Mouse (Mus musculus) forelimb bud, embryonic 11.5 days (tissue): ENCODE data around the gene Gfap.
A peak's percentile ranks its signal among the peaks of the same experiment; 100 is the strongest.

Source experiments
- DNase-seq: peaks from one replicate; pipeline ENCODE4 v3.0.0-alpha.2; 2012; ENCODE audit warnings: low read depth, low spot score

The Gfap gene

GRCm38 (mm10) chr11:102896641-102897040, 4.1 kb downstream of the Gfap start:
- DNase-seq, result no peak

GRCm38 (mm10) chr11:102895779-102896178, 4.9 kb downstream of the Gfap start:
- DNase-seq, result no peak

GRCm38 (mm10) chr11:102894716-102895115, 6.0 kb downstream of the Gfap start:
- no peak for DNase-seq

- peak; percentile 83 for DNase-seq
Observed at GRCm38 (mm10) chr11:102893015-102893651, 7.6 kb downstream of the Gfap start.

GRCm38 (mm10) chr11:102890096-102890495, 10.6 kb downstream of the Gfap start:
- DNase-seq, result no peak

GRCm38 (mm10) chr11:102888135-102888534, 12.6 kb downstream of the Gfap start:
- no peak for DNase-seq

- DNase-seq, result no peak
Observed at GRCm38 (mm10) chr11:102887433-102887832, 13.3 kb downstream of the Gfap start.

GRCm38 (mm10) chr11:102884616-102885219, 16.0 kb downstream of the Gfap start, which contains the start of gene Fam187a:
Gene Fam187a (plus strand): TSS chr11:102885169.
- no peak for DNase-seq

- DNase-seq, result no peak
Observed at GRCm38 (mm10) chr11:102881314-102882198, 19.2 kb downstream of the Gfap start.

- DNase-seq, result peak; percentile 91
Observed at GRCm38 (mm10) chr11:102880585-102881313, 20.0 kb downstream of the Gfap start, which contains the start of the genes Eftud2 and Ccdc103. Gene Eftud2 (minus strand): TSS chr11:102880985. Gene Ccdc103 (plus strand): TSS chr11:102881204.

GRCm38 (mm10) chr11:102879558-102879957, 21.2 kb downstream of the Gfap start:
- DNase-seq, result no peak

- DNase-seq, result no peak
Observed at GRCm38 (mm10) chr11:102874801-102875334, 25.8 kb downstream of the Gfap start.

GRCm38 (mm10) chr11:102864272-102864671, 36.4 kb downstream of the Gfap start:
- peak; percentile 73 for DNase-seq

GRCm38 (mm10) chr11:102859933-102860332, 40.8 kb downstream of the Gfap start:
- no peak for DNase-seq

- DNase-seq, result no peak
Observed at GRCm38 (mm10) chr11:102858951-102859350, 41.8 kb downstream of the Gfap start.

GRCm38 (mm10) chr11:102855941-102856340, 44.8 kb downstream of the Gfap start:
- peak; percentile 58 for DNase-seq

GRCm38 (mm10) chr11:102853760-102854159, 47.0 kb downstream of the Gfap start:
- DNase-seq, result no peak

- peak; percentile 55 for DNase-seq
Observed at GRCm38 (mm10) chr11:102851883-102852282, 48.8 kb downstream of the Gfap start.

- DNase-seq, result no peak
Observed at GRCm38 (mm10) chr11:102845926-102846325, 54.8 kb downstream of the Gfap start.

GRCm38 (mm10) chr11:102838616-102839150, 62.0 kb downstream of the Gfap start:
- DNase-seq, result no peak

- DNase-seq, result no peak
Observed at GRCm38 (mm10) chr11:102838126-102838525, 62.6 kb downstream of the Gfap start.
